Mouse (Mus musculus) CD4-positive, CD25-positive, alpha-beta regulatory T cell, adult 2 months (primary cell): ENCODE results near the gene Gp6.
A peak's percentile ranks its signal among the peaks of the same experiment; 100 is the strongest.
"Not testable (repeated sequence)": the region's sequence is repeated elsewhere in the genome, so short reads cannot be mapped to it uniquely, and the experiment has no call there.

ENCODE experiments used
- DNase-seq: peaks from one replicate; pipeline ENCODE4 v3.0.0-alpha.2; 2012; ENCODE audit warnings: low read depth, low spot score

Gene Gp6

GRCm38 (mm10) chr7:4397730-4398129 lies at the start of gene Gp6:
TSS of gene Gp6 (minus strand) at chr7:4397744.
- no peak for DNase-seq

- DNase-seq, result peak; percentile 54
Measured at GRCm38 (mm10) chr7:4447138-4447537, 49.6 kb upstream of the Gp6 start.

- DNase-seq, result peak; percentile 89
Measured at GRCm38 (mm10) chr7:4445216-4445791, 47.8 kb upstream of the Gp6 start, which contains the start of gene Rdh13. TSS of gene Rdh13 (minus strand) at chr7:4445649.

GRCm38 (mm10) chr7:4440549-4440948 lies 43.0 kb upstream of the Gp6 start:
- no peak for DNase-seq

GRCm38 (mm10) chr7:4437721-4438120 lies 40.2 kb upstream of the Gp6 start:
- DNase-seq, result no peak

GRCm38 (mm10) chr7:4432026-4432425 lies 34.5 kb upstream of the Gp6 start:
- DNase-seq, result no peak

GRCm38 (mm10) chr7:4431548-4431947 lies 34.0 kb upstream of the Gp6 start:
- peak; percentile 84 for DNase-seq

- DNase-seq, result no peak
Measured at GRCm38 (mm10) chr7:4430246-4430844, 32.8 kb upstream of the Gp6 start.

GRCm38 (mm10) chr7:4427161-4427912 lies 29.8 kb upstream of the Gp6 start:
- peak; percentile 95 for DNase-seq

- DNase-seq, result no peak
Measured at GRCm38 (mm10) chr7:4420230-4420629, 22.7 kb upstream of the Gp6 start.

GRCm38 (mm10) chr7:4419681-4420080 lies 22.1 kb upstream of the Gp6 start:
- DNase-seq, result no peak

GRCm38 (mm10) chr7:4412406-4412805 lies 14.9 kb upstream of the Gp6 start:
- DNase-seq, result not testable (repeated sequence)

GRCm38 (mm10) chr7:4373521-4373920 lies 24.0 kb downstream of the Gp6 start:
- no peak for DNase-seq

- DNase-seq, result no peak
Measured at GRCm38 (mm10) chr7:4337509-4337908, 60.0 kb downstream of the Gp6 start, which contains the start of gene Ncr1. TSS of gene Ncr1 (plus strand) at chr7:4337724.

- DNase-seq, result no peak
Measured at GRCm38 (mm10) chr7:4323301-4323700, 74.2 kb downstream of the Gp6 start.
